ENCODE assay signal across 13 mouse cellular contexts in genomic region chr5:114922366-114922731, GRCm38 (mm10). TPM values are rescaled to one million over a fixed set of nuclear protein-coding genes. Genes with fewer than 3 reads are reported as not detected.
A peak's percentile ranks its signal among the peaks of the same experiment; 100 is the strongest.
DNase-seq lines count a peak whose midpoint lies in the region; ATAC-seq and TF ChIP-seq lines count a peak whose summit lies in the region.
"Had no signal": no experiment of that assay in that cellular context is flagged by ENCODE, and none has a peak within 500 bp of the region (broad histone marks: within the 10 kb centered on the region; RNA-seq: fewer than 3 reads in every experiment).

No protein-coding gene starts in this region.

- H3K9ac ChIP-seq in kidney, postnatal 0 days (ENCODE audit: low read depth, low read length): no peak overlapping the region
- H3K9ac ChIP-seq: embryonic facial prominence, embryonic 15.5 days; lung, embryonic 15.5 days had no signal

- no peak overlapping the region for H3K4me3 ChIP-seq in kidney, postnatal 0 days (replicated peaks; ENCODE audit: low read depth, low read length)

- peak overlapping the region; percentile 58; the same call in 1 of the 2 replicates for H3K27ac ChIP-seq in kidney, postnatal 0 days
- H3K27ac ChIP-seq: embryonic facial prominence, embryonic 15.5 days; lung, embryonic 15.5 days had no signal

- 0 out of 2 replicates have a peak, but pooled peaks cover 4% of the 10 kb centered on the region for H3K9me3 ChIP-seq in kidney, postnatal 0 days (replicated peaks; ENCODE audit: low read length)
- H3K9me3 ChIP-seq: embryonic facial prominence, embryonic 15.5 days; lung, embryonic 15.5 days had no signal

- TF ChIP-seq CTCF in kidney, postnatal 0 days (IDR thresholded peaks at IDR 0.05; ENCODE audit: low read depth): no peak

- H3K4me1 ChIP-seq in kidney, postnatal 0 days (replicated peaks; ENCODE audit: insufficient read depth, low read length): 0 out of 2 replicates have a peak, but pooled peaks cover 7% of the 10 kb centered on the region

- H3K27me3 ChIP-seq in kidney, postnatal 0 days (ENCODE audit: insufficient read depth, low read length): no peaks in the 10 kb centered on the region
- H3K27me3 ChIP-seq: embryonic facial prominence, embryonic 15.5 days; lung, embryonic 15.5 days had no signal

- WGBS in kidney, postnatal 0 days: 54% methylated on average over 10 of the region's 10 CpGs

- no peaks in the 10 kb centered on the region for H3K36me3 ChIP-seq in kidney, postnatal 0 days (ENCODE audit: insufficient read depth, low read length)
- H3K36me3 ChIP-seq: embryonic facial prominence, embryonic 15.5 days; lung, embryonic 15.5 days had no signal

- H3K4me2 ChIP-seq in kidney, postnatal 0 days (ENCODE audit: low read length): no peak overlapping the region

- no peak for ATAC-seq in kidney, postnatal 0 days (replicated peaks; ENCODE audit: low FRiP score, low read depth)
- 0 out of 2 replicates have a peak, but pooled peaks have one; percentile 62 for ATAC-seq in monocyte, adult 5-6 weeks (replicated peaks; ENCODE audit: insufficient number of reproducible peaks, low FRiP score, low TSS enrichment, poor library complexity, severe bottlenecking)

- no peak for DNase-seq in kidney, postnatal 0 days (ENCODE audit: low spot score)
- no peak for DNase-seq in kidney, postnatal 25 days
- DNase-seq in adipocyte (ENCODE audit: low spot score): peak; percentile 27
- DNase-seq in forelimb bud, embryonic 11.5 days (ENCODE audit: low read depth, low spot score): peak; percentile 69
- no peak for DNase-seq in embryo, embryonic 9.5 days (ENCODE audit: extremely low spot score)
- no peak for DNase-seq in frontal cortex, postnatal 14 days (ENCODE audit: low spot score in 2 of 2)
- DNase-seq: cerebellum, adult 11 months; right cerebral cortex, postnatal 25 days had no signal

RNA-seq across cellular contexts. Expression of gene Oasl1, which starts 0.7 kb away (rescaled TPM):
- 3.1 and 3.2 TPM in 2 replicates for polyA plus RNA-seq in kidney, postnatal 0 days (2015; fragmentation: Nextera tagmentation; extraction: Ambion mirVana)
- 0.95 to 2.6 TPM (median 1.5 TPM) in 3 replicates for total RNA-seq in monocyte, adult 5-6 weeks (2017)
- total RNA-seq: layer of hippocampus, adult 18-20 months had no signal

RNA-seq across cellular contexts. Expression of gene 2210016L21Rik, which starts 19.6 kb away (rescaled TPM):
- polyA plus RNA-seq in kidney, postnatal 0 days (2015; fragmentation: Nextera tagmentation; extraction: Ambion mirVana): 75.3 and 79.6 TPM in 2 replicates
- total RNA-seq in monocyte, adult 5-6 weeks (2017): 4.2 to 13.3 TPM (median 8.5 TPM) in 3 replicates

RNA-seq across cellular contexts. Expression of gene Oasl2, which starts 25.6 kb away (rescaled TPM):
- 19.9 and 24.1 TPM in 2 replicates for polyA plus RNA-seq in kidney, postnatal 0 days (2015; fragmentation: Nextera tagmentation; extraction: Ambion mirVana)
- total RNA-seq in monocyte, adult 5-6 weeks (2017): 10.6 to 17.9 TPM (median 14.4 TPM) in 3 replicates

RNA-seq across cellular contexts. Expression of gene Hnf1a, which starts 48.5 kb away (rescaled TPM):
- 10.8 and 12.5 TPM in 2 replicates for polyA plus RNA-seq in kidney, postnatal 0 days (2015; fragmentation: Nextera tagmentation; extraction: Ambion mirVana)
- total RNA-seq in monocyte, adult 5-6 weeks (2017): not detected in 3 replicates
- total RNA-seq: heart, adult 2 months; layer of hippocampus, adult 18-20 months had no signal
- polyA plus RNA-seq: heart, adult 2 months had no signal

Comparison
In these comparisons a context has a peak if more than half of its experiments do, and no peak if none do; other contexts are left out.
1. DNase-seq: peak in adipocyte (single experiment) and forelimb bud, embryonic 11.5 days (single experiment); none in kidney, postnatal 0 days (single experiment), kidney, postnatal 25 days (0 of 2), embryo, embryonic 9.5 days (single experiment) and frontal cortex, postnatal 14 days (0 of 2).